Mouse (Mus musculus) right cerebral cortex, postnatal 25 days (tissue): ENCODE measurements around the gene Tagap1.
A peak's percentile ranks its signal among the peaks of the same experiment; 100 is the strongest.
"Not testable (repeated sequence)": the region's sequence is repeated elsewhere in the genome, so short reads cannot be mapped to it uniquely, and the experiment has no call there.

Experiments used
- DNase-seq: peaks from one replicate; pipeline ENCODE4 v3.0.0; 2022

The Tagap1 gene

GRCm38 (mm10) chr17:6961181-6962000 lies 435 bp upstream of the Tagap1 start:
- peak; percentile 44 for DNase-seq

- not testable (repeated sequence) for DNase-seq
These were observed 607 bp downstream of the Tagap1 start for GRCm38 (mm10) chr17:6960349-6960748.

GRCm38 (mm10) chr17:6959543-6960259 lies 1.3 kb downstream of the Tagap1 start:
- not testable (repeated sequence) for DNase-seq

- not testable (repeated sequence) for DNase-seq
These were observed 2.1 kb downstream of the Tagap1 start for GRCm38 (mm10) chr17:6958881-6959280.

- not testable (repeated sequence) for DNase-seq
These were observed 12.2 kb downstream of the Tagap1 start for GRCm38 (mm10) chr17:6948769-6949228.

GRCm38 (mm10) chr17:6947984-6948768 lies 12.8 kb downstream of the Tagap1 start, which contains the start of gene Rsph3b:
Gene Rsph3b, minus strand, starts transcription at chr17:6948682.
- DNase-seq: peak; percentile 86

- not testable (repeated sequence) for DNase-seq
These were observed 13.3 kb downstream of the Tagap1 start for GRCm38 (mm10) chr17:6947637-6947983.

GRCm38 (mm10) chr17:6942560-6942959 lies 18.4 kb downstream of the Tagap1 start:
- not testable (repeated sequence) for DNase-seq

GRCm38 (mm10) chr17:6931625-6932024 lies 29.3 kb downstream of the Tagap1 start:
- not testable (repeated sequence) for DNase-seq

- DNase-seq: not testable (repeated sequence)
These were observed 40.5 kb downstream of the Tagap1 start for GRCm38 (mm10) chr17:6920351-6920894.

GRCm38 (mm10) chr17:6919388-6919787 lies 41.6 kb downstream of the Tagap1 start:
- DNase-seq: not testable (repeated sequence)

- not testable (repeated sequence) for DNase-seq
These were observed 45.7 kb downstream of the Tagap1 start for GRCm38 (mm10) chr17:6915282-6915681.

GRCm38 (mm10) chr17:6914066-6914465 lies 46.9 kb downstream of the Tagap1 start:
- not testable (repeated sequence) for DNase-seq
